Mouse (Mus musculus): ENCODE data around the gene Skp2.
"Not testable (repeated sequence)": the region's sequence is repeated elsewhere in the genome, so short reads cannot be mapped to it uniquely, and the experiment has no call there.

Skp2 gene

GRCm38 (mm10) chr15:9155325-9155724, at the start of gene Skp2:
TSS of gene Skp2 (minus strand) at chr15:9155425.
- CTCF ChIA-PET, result interaction anchor here (0.6 kb wide), 1 partner anchor 709 kb away, joined by 16 read pairs; no protein-coding TSS in a partner anchor

- CTCF ChIA-PET, result no interaction called here
These were observed 43.2 kb upstream of the Skp2 start for GRCm38 (mm10) chr15:9198421-9198820.

- CTCF ChIA-PET, result not testable (repeated sequence)
These were observed 37.5 kb upstream of the Skp2 start for GRCm38 (mm10) chr15:9192685-9193084.

GRCm38 (mm10) chr15:9189796-9190195, 34.6 kb upstream of the Skp2 start:
- CTCF ChIA-PET, result no interaction called here

GRCm38 (mm10) chr15:9183995-9184394, 28.8 kb upstream of the Skp2 start:
- CTCF ChIA-PET, result no interaction called here

- CTCF ChIA-PET, result no interaction called here
These were observed 21.8 kb upstream of the Skp2 start for GRCm38 (mm10) chr15:9177038-9177437.

- CTCF ChIA-PET, result interaction anchor here (0.6 kb wide), 1 partner anchor 1311 kb away, joined by 3 read pairs; no protein-coding TSS in a partner anchor
These were observed 8.9 kb upstream of the Skp2 start for GRCm38 (mm10) chr15:9164125-9164524.

GRCm38 (mm10) chr15:9162557-9163070, 7.4 kb upstream of the Skp2 start:
- CTCF ChIA-PET, result no interaction called here

- CTCF ChIA-PET, result interaction anchor here (0.6 kb wide), 1 partner anchor 18 kb away, joined by 3 read pairs; no protein-coding TSS in a partner anchor
These were observed 14.5 kb downstream of the Skp2 start for GRCm38 (mm10) chr15:9140684-9141171.

GRCm38 (mm10) chr15:9140252-9140680, 15.0 kb downstream of the Skp2 start, which contains the start of gene Lmbrd2:
TSS of gene Lmbrd2 (plus strand) at chr15:9140550.
- CTCF ChIA-PET, result no interaction called here

GRCm38 (mm10) chr15:9139447-9139846, 15.8 kb downstream of the Skp2 start:
- CTCF ChIA-PET, result no interaction called here

- CTCF ChIA-PET, result no interaction called here
These were observed 20.2 kb downstream of the Skp2 start for GRCm38 (mm10) chr15:9134891-9135507.

- CTCF ChIA-PET, result no interaction called here
These were observed 22.4 kb downstream of the Skp2 start for GRCm38 (mm10) chr15:9132693-9133443.

- CTCF ChIA-PET, result no interaction called here
These were observed 23.7 kb downstream of the Skp2 start for GRCm38 (mm10) chr15:9131499-9131888.

GRCm38 (mm10) chr15:9130772-9131498, 24.3 kb downstream of the Skp2 start:
- CTCF ChIA-PET, result interaction anchor here (0.7 kb wide), 1 partner anchor 11 kb away, joined by 3 read pairs; no protein-coding TSS in a partner anchor

GRCm38 (mm10) chr15:9127051-9127791, 28.0 kb downstream of the Skp2 start:
- CTCF ChIA-PET, result no interaction called here

- CTCF ChIA-PET, result no interaction called here
These were observed 30.4 kb downstream of the Skp2 start for GRCm38 (mm10) chr15:9124856-9125255.

- CTCF ChIA-PET, result interaction anchor here (0.7 kb wide), 1 partner anchor 18 kb away, joined by 3 read pairs; no protein-coding TSS in a partner anchor
These were observed 32.2 kb downstream of the Skp2 start for GRCm38 (mm10) chr15:9122989-9123388.

GRCm38 (mm10) chr15:9120081-9120480, 35.1 kb downstream of the Skp2 start:
- CTCF ChIA-PET, result interaction anchor here (0.6 kb wide), 1 partner anchor 11 kb away, joined by 3 read pairs; no protein-coding TSS in a partner anchor

GRCm38 (mm10) chr15:9118852-9119251, 36.4 kb downstream of the Skp2 start:
- CTCF ChIA-PET, result no interaction called here

- CTCF ChIA-PET, result no interaction called here
These were observed 40.6 kb downstream of the Skp2 start for GRCm38 (mm10) chr15:9114599-9114998.
